Mouse (Mus musculus) limb, embryonic 15.5 days (tissue): ENCODE measurements around the gene Cx3cl1. TPM values are rescaled to one million over a fixed set of nuclear protein-coding genes. Genes with fewer than 3 reads are reported as not detected.

ENCODE experiments used
- ATAC-seq: fragments of 200-750 bp; cut with Nextera tagmentation; 2 replicates; pipeline ENCODE4 v1.8.0; 2017; ENCODE audit warnings: low read depth, moderate TSS enrichment; ENCODE audit not compliant: insufficient number of reproducible peaks, low FRiP score, low TSS enrichment
- H3K27ac ChIP-seq: fragments of 300-500 bp; sonication (generic); 2 replicates; pipeline ENCODE4 v1.5.1; 2015; ENCODE audit warnings: moderate library complexity, mild to moderate bottlenecking, inconsistent platforms
- H3K27me3 ChIP-seq: fragments of 300-500 bp; sonication (generic); 2 replicates; pipeline ENCODE4 v1.6.1; 2015; ENCODE audit warnings: inconsistent platforms
- H3K36me3 ChIP-seq: fragments of 300-500 bp; sonication (generic); 2 replicates; pipeline ENCODE4 v1.6.1; 2015; ENCODE audit warnings: inconsistent platforms
- H3K4me1 ChIP-seq: fragments of 300-500 bp; sonication (generic); 2 replicates; pipeline ENCODE4 v1.6.1; 2015; ENCODE audit warnings: inconsistent platforms
- H3K4me2 ChIP-seq: fragments of 300-500 bp; sonication (generic); 2 replicates; pipeline ENCODE4 v1.6.1; 2015; ENCODE audit warnings: mild to moderate bottlenecking, inconsistent platforms
- H3K4me3 ChIP-seq: fragments of 300-500 bp; sonication (generic); 2 replicates; pipeline ENCODE4 v1.5.1; 2015; ENCODE audit warnings: mild to moderate bottlenecking, inconsistent platforms
- H3K9ac ChIP-seq: fragments of 300-500 bp; sonication (generic); 2 replicates; pipeline ENCODE4 v1.6.1; 2015; ENCODE audit warnings: inconsistent platforms
- H3K9me3 ChIP-seq: fragments of 300-500 bp; sonication (generic); 2 replicates; pipeline ENCODE4 v1.6.1; 2016; ENCODE audit warnings: inconsistent platforms
- WGBS: fragments of 180-500 bp; shearing (Covaris S2); methylation state at CpG from one replicate; pipeline ENCODE4 v1.1.7; 2015; 5-methylcytosine and 5-hydroxymethylcytosine counted together
- polyA plus RNA-seq: library from polyadenylated mRNA; unstranded; fragments of >200 nt; fragmentation: Nextera tagmentation; extraction: Ambion mirVana; gene quantifications from 2 replicates; pipeline ENCODE4 v1.2.1, GENCODE M21; 2015

Gene Cx3cl1
- polyA plus RNA-seq, 1 experiment from 2014 or later = 12.0 TPM

DNA sequence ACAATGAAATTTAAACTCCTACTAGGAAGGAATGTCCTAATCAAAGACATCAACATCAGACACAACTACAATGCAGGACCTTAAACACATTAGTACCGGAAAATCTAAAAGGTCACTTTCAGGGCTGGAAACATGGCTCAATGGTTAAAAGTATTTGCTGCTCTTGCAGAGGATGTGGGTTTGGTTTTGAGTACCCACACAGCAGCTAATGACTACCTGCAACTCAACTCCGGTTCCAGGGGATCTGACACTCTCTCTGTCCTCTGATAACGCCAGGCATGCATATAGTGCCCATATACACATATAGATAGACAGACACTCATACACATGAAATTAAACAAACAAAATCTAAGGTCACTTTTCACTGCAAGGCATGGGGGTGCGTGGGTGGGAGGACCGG is 54.4 kb downstream of the Cx3cl1 start:
- Histone ChIP-seq H3K9ac (no peak overlapping the region), H3K4me1 (no peaks in the 10 kb centered on the region), H3K27ac (no peak overlapping the region), H3K4me3 (no peak overlapping the region), H3K9me3 (no peaks in the 10 kb centered on the region), H3K27me3 (no peaks in the 10 kb centered on the region), H3K36me3 (peaks cover 66% of the 10 kb centered on the region), H3K4me2 (no peak overlapping the region)
- ATAC-seq = no peak
- 90% methylated on average over 5 of the region's 5 CpGs for WGBS

DNA sequence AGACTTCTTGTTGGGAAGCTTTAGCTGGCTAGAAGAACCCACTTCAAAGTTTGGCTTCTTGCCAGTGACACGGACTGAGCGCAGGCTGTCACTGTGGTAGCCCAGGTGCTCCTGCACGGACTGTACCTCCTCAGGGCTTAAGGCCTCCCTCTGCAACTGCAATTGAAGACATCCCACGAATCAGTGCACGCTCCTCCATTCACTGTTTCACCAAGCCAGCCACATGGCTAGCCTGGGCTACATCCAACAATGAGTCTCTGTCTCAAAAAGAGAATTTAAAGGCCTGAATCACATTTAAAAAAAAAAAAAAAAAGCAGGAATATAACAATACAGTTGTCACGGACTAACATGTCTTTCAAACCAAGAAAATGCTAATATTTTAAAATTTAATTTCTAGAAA is 56.5 kb downstream of the Cx3cl1 start:
- no peaks in the 10 kb centered on the region for H3K9me3 ChIP-seq
- H3K36me3 ChIP-seq = peaks cover 56% of the 10 kb centered on the region
- H3K9ac ChIP-seq = no peak overlapping the region
- no peak overlapping the region for H3K4me3 ChIP-seq
- ATAC-seq = no peak
- H3K27ac ChIP-seq = no peak overlapping the region
- H3K27me3 ChIP-seq = no peaks in the 10 kb centered on the region
- no peak overlapping the region for H3K4me2 ChIP-seq
- no peaks in the 10 kb centered on the region for H3K4me1 ChIP-seq
- WGBS = 79% methylated on average over 6 of the region's 6 CpGs

Other genes with a start within 250 kb of the Cx3cl1 start
- 13.8 and 14.0 TPM in 2 replicates for gene Cpne2, start 239.0 kb upstream of the Cx3cl1 start, polyA plus RNA-seq
- gene Rspry1, start 170.1 kb upstream of the Cx3cl1 start, polyA plus RNA-seq = 35.3 and 36.7 TPM in 2 replicates
- gene Fam192a, start 170.0 kb upstream of the Cx3cl1 start, polyA plus RNA-seq = 61.9 and 64.4 TPM in 2 replicates
- gene Arl2bp, start 105.4 kb upstream of the Cx3cl1 start, polyA plus RNA-seq = 99.7 and 106 TPM in 2 replicates
- gene Pllp, start 75.7 kb upstream of the Cx3cl1 start, polyA plus RNA-seq = 17.3 and 18.9 TPM in 2 replicates
- gene Ccl22, start 26.4 kb upstream of the Cx3cl1 start, polyA plus RNA-seq = not detected in 2 replicates
- not detected in 2 replicates for gene Ccl17, start 38.4 kb downstream of the Cx3cl1 start, polyA plus RNA-seq
- 74.6 and 81.5 TPM in 2 replicates for gene Coq9, start 66.3 kb downstream of the Cx3cl1 start, polyA plus RNA-seq
- gene Ciapin1, start 66.3 kb downstream of the Cx3cl1 start, polyA plus RNA-seq = 81.8 and 82.8 TPM in 2 replicates
- 121 and 122 TPM in 2 replicates for gene Polr2c, start 85.4 kb downstream of the Cx3cl1 start, polyA plus RNA-seq
- 28.2 and 32.1 TPM in 2 replicates for gene Dok4, start 104.3 kb downstream of the Cx3cl1 start, polyA plus RNA-seq
- 39.5 and 41.8 TPM in 2 replicates for gene Ccdc102a, start 146.1 kb downstream of the Cx3cl1 start, polyA plus RNA-seq
- gene Adgrg5, start 151.7 kb downstream of the Cx3cl1 start, polyA plus RNA-seq = 0.22 TPM in 1 of 2 replicates, not detected in the other
- 23.2 and 25.0 TPM in 2 replicates for gene Adgrg1, start 202.7 kb downstream of the Cx3cl1 start, polyA plus RNA-seq
- gene Adgrg3, start 245.7 kb downstream of the Cx3cl1 start, polyA plus RNA-seq = 3.6 and 3.7 TPM in 2 replicates